Mouse (Mus musculus) ES-E14 (cell line): ENCODE data around the gene Col4a1. TPM values are rescaled to one million over a fixed set of nuclear protein-coding genes. Genes with fewer than 3 reads are reported as not detected.

ENCODE experiments used
- DNase-seq: peaks from one replicate; pipeline ENCODE4 v3.0.0-alpha.2; 2013; ENCODE audit warnings: low read depth, low spot score
- H3K27ac ChIP-seq: 2 replicates; pipeline ENCODE4 v1.5.1; 2012; ENCODE audit warnings: low read depth, mild to moderate bottlenecking, low read length, moderate library complexity, mixed read lengths; ENCODE audit not compliant: poor library complexity, insufficient read depth, severe bottlenecking
- H3K36me3 ChIP-seq: 2 replicates; pipeline ENCODE4 v1.6.1; 2012; ENCODE audit warnings: mild to moderate bottlenecking, low read length, moderate library complexity, mixed read lengths; ENCODE audit not compliant: control insufficient read depth, poor library complexity, insufficient read depth, severe bottlenecking
- H3K4me1 ChIP-seq, 2 experiments: fragments of 150-350 bp in 1 of 2; sonication (generic) in 1 of 2; 2 replicates each; pipeline ENCODE4 v1.6.1; 2012; ENCODE audit warnings: low read length in 2 of 2, mild to moderate bottlenecking in 1 of 2, mixed read lengths in 1 of 2; ENCODE audit not compliant: control insufficient read depth in 2 of 2, insufficient read depth in 2 of 2, poor library complexity in 1 of 2
- H3K4me3 ChIP-seq, 2 experiments: fragments of 150-350 bp in 1 of 2; sonication (generic) in 1 of 2; 2 replicates each; pipeline ENCODE4 v1.5.1; 2012; ENCODE audit warnings: low read length in 2 of 2, low read depth in 1 of 2, mild to moderate bottlenecking in 1 of 2, mixed read lengths in 1 of 2; ENCODE audit not compliant: insufficient read depth in 1 of 2, poor library complexity in 1 of 2, severe bottlenecking in 1 of 2
- H3K9ac ChIP-seq: 2 replicates; pipeline ENCODE4 v1.6.1; 2012; ENCODE audit warnings: low read depth, mild to moderate bottlenecking, low read length, mixed read lengths; ENCODE audit not compliant: poor library complexity, insufficient read depth, severe bottlenecking
- H3K9me3 ChIP-seq: fragments of 150-350 bp; sonication (generic); 2 replicates; pipeline ENCODE4 v1.6.1; 2012; ENCODE audit warnings: low read depth, mild to moderate bottlenecking, low read length; ENCODE audit not compliant: control insufficient read depth, insufficient read depth
- CHD2 ChIP-seq: IDR thresholded peaks from 2 replicates; pipeline ENCODE4 v1.6.1; 2014; ENCODE audit warnings: mild to moderate bottlenecking, low read depth, low read length, inconsistent platforms
- HCFC1 ChIP-seq: IDR thresholded peaks from 2 replicates; pipeline ENCODE4 v1.6.1; 2012; ENCODE audit warnings: low read length, inconsistent platforms, borderline replicate concordance; ENCODE audit not compliant: insufficient read depth
- MAFK ChIP-seq: IDR thresholded peaks from 2 replicates; pipeline ENCODE4 v1.6.1; 2014; ENCODE audit warnings: mild to moderate bottlenecking, low read depth, low read length, inconsistent platforms; ENCODE audit not compliant: insufficient read depth
- ZC3H11A ChIP-seq: IDR thresholded peaks from 2 replicates; pipeline ENCODE4 v1.6.1; 2012; ENCODE audit warnings: low read depth, mild to moderate bottlenecking, inconsistent platforms, low read length, borderline replicate concordance
- ZNF384 ChIP-seq: IDR thresholded peaks from 2 replicates; pipeline ENCODE4 v1.6.1; 2012; ENCODE audit warnings: low read depth, low read length, inconsistent platforms
- in situ Hi-C, 2 experiments: fragments of 600-800 bp; cut with MboI; formaldehyde crosslinking; loops; one replicate each; pipeline ENCODE4 v1.15.1; 2025; ENCODE audit warnings: low sequenced_read_pairs in 2 of 2, inconsistent platforms in 1 of 2; ENCODE audit not compliant: unreplicated experiment in 2 of 2
- total RNA-seq: library from RNA; depleted of rRNA; stranded (reverse); fragments of 300-350 nt; gene quantifications from 2 replicates; pipeline ENCODE4 v1.2.3, GENCODE M21; 2012

Col4a1 gene
- total RNA-seq, 1 experiment, result 198 TPM

DNA sequence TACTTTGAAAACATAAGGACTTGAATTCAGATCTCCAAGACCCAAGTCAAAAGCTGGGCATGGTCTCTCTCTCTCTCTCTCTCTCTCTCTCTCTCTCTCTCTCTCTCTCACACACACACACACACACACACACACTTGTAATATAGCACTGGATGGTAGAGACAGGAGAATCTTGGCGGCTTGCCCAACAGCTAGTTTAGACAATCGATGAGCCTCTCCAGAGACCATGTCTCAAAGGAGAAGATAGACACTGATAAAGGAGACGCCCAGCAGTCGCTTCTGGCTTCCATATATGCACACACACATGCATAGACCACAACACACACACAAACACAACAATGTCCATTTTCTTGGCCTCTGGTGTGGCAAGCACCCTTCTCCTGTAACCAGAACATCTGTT lies 126.2 kb downstream of the Col4a1 start:
- no peaks in the 10 kb centered on the region for H3K9me3 ChIP-seq
- TF ChIP-seq MAFK (no peak), ZNF384 (no peak), CHD2 (no peak), ZC3H11A (no peak), HCFC1 (no peak)
- no peak overlapping the region for H3K9ac ChIP-seq
- in situ Hi-C loops, result loop anchor here in 1 of 2 experiments (25.0 kb wide), 2 partner anchors 599 to 774 kb away; no protein-coding TSS in a partner anchor
- H3K4me1 ChIP-seq, result peaks cover 0 to 3% of the 10 kb centered on the region in 2 experiments; a peak in 1 of 4 replicates
- no peaks in the 10 kb centered on the region for H3K36me3 ChIP-seq
- H3K27ac ChIP-seq, result no peak overlapping the region
- H3K4me3 ChIP-seq, result no peak overlapping the region
- DNase-seq, result no peak

DNA sequence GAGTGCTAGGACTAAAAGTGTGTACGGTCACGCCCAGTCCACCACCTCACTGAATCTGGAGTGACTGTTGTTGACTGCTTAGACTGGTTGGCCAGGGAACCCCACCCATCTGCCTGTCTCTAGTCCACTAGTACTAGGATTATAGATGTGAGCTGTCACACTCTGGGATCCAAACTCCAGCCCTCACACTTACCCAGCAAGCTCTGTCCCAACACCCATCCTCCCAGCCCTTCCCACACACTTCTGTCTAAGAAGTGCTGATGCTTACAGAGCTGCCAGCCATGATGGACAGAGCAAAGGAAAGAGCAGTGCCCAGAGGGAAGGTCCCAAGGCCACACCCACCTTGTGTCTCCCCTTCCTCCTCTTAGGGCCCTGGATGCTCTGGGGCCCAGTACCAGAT lies 127.0 kb downstream of the Col4a1 start:
- no peaks in the 10 kb centered on the region for H3K9me3 ChIP-seq
- H3K27ac ChIP-seq, result no peak overlapping the region
- H3K9ac ChIP-seq, result no peak overlapping the region
- H3K4me3 ChIP-seq, result no peak overlapping the region
- H3K36me3 ChIP-seq, result no peaks in the 10 kb centered on the region
- TF ChIP-seq MAFK, result no peak
- TF ChIP-seq CHD2, result no peak
- no peak for TF ChIP-seq HCFC1
- no peak for TF ChIP-seq ZC3H11A
- no peak for TF ChIP-seq ZNF384
- peaks cover 0 to 3% of the 10 kb centered on the region in 2 experiments; a peak in 1 of 4 replicates for H3K4me1 ChIP-seq
- no peak for DNase-seq
- in situ Hi-C loops, result loop anchor here in 1 of 2 experiments (25.0 kb wide), 2 partner anchors 598 to 773 kb away; no protein-coding TSS in a partner anchor

DNA sequence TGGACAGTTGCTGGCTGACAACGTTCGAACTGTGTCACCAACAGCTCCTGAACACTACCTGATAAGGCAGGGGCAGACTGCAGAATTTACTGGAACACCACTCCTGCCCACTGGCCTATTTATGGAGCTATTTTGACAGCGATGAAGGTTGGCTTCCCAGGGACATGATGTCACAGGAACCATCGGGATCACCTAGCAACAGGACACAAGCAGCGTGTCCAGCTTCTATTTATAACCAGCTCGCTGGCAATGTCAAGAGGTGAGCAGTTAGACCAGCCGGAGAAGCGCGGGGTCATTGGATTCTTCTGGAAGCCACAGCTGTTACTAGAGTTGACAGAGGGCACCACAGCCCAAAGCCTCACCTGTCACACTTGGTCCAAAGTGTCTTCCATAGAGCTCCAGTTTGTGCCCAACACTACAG lies 129.0 kb downstream of the Col4a1 start:
- in situ Hi-C loops, result loop anchor here in 1 of 2 experiments (25.0 kb wide), 2 partner anchors 596 to 771 kb away; no protein-coding TSS in a partner anchor
- H3K4me1 ChIP-seq, result peaks cover 0 to 3% of the 10 kb centered on the region in 2 experiments; a peak in 1 of 4 replicates
- no peak for TF ChIP-seq HCFC1
- TF ChIP-seq CHD2, result no peak
- TF ChIP-seq ZC3H11A, result no peak
- TF ChIP-seq MAFK, result no peak
- no peak for TF ChIP-seq ZNF384
- H3K36me3 ChIP-seq, result no peaks in the 10 kb centered on the region
- no peaks in the 10 kb centered on the region for H3K9me3 ChIP-seq
- no peak overlapping the region for H3K9ac ChIP-seq
- no peak for DNase-seq
- no peak overlapping the region for H3K4me3 ChIP-seq
- H3K27ac ChIP-seq, result no peak overlapping the region

DNA sequence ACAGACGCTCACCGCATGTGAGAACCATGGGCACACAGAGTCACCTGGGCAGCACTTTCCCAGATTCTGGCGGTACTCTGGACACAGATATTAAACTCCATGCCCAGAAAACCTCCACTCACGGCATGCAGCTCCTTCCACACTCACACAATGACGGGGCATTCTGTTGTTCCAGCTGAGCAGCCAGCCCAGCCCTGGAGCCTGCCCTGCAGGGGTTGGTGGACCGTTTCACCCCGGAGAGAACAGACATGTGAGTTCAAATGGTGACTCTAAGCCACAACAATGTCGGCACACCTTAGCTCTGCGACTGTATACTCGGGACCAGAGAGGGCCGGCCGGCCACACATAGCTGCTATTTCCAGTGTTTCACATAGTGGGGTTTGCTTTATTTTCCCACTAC lies 130.0 kb downstream of the Col4a1 start:
- Histone ChIP-seq H3K4me3 (no peak overlapping the region), H3K36me3 (no peaks in the 10 kb centered on the region), H3K4me1 (no peaks in the 10 kb centered on the region; a peak in 1 of 4 replicates), H3K27ac (no peak overlapping the region), H3K9ac (no peak overlapping the region), H3K9me3 (no peaks in the 10 kb centered on the region)
- in situ Hi-C loops, result loop anchor here in 1 of 2 experiments (25.0 kb wide), 2 partner anchors 595 to 770 kb away; no protein-coding TSS in a partner anchor
- TF ChIP-seq HCFC1, result no peak
- no peak for TF ChIP-seq CHD2
- no peak for TF ChIP-seq MAFK
- no peak for TF ChIP-seq ZC3H11A
- TF ChIP-seq ZNF384, result no peak
- no peak for DNase-seq

DNA sequence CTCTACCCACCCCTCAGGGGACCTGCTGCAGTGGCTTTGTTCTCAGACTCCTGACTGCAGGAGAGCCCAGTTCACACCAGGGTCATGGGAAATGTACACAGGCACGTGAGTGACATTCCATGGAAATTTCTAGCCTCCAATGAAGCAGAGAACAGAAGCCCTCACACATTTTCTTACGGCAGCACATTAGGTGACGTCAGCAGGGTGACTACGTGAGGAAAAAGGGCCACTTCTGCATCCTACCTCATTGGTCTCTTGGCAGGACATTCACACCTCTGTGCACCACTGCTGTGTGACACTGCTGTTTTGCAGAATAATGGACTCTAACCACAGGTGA lies 130.5 kb downstream of the Col4a1 start:
- DNase-seq, result no peak
- H3K36me3 ChIP-seq, result no peaks in the 10 kb centered on the region
- no peak overlapping the region for H3K4me3 ChIP-seq
- in situ Hi-C loops, result loop anchor here in 1 of 2 experiments (25.0 kb wide), 2 partner anchors 595 to 770 kb away; no protein-coding TSS in a partner anchor
- no peak overlapping the region for H3K9ac ChIP-seq
- TF ChIP-seq CHD2 (no peak), HCFC1 (no peak), ZC3H11A (no peak), MAFK (no peak), ZNF384 (no peak)
- no peaks in the 10 kb centered on the region for H3K4me1 ChIP-seq
- no peak overlapping the region for H3K27ac ChIP-seq
- H3K9me3 ChIP-seq, result no peaks in the 10 kb centered on the region
